Mouse (Mus musculus): ENCODE measurements at regions not wholly inside any gene's neighbourhood (a gene's known extent, or its start where the extent isn't known, plus 50 kb on each side); places are given as distances from the start of the nearest gene placed in this dataset.

- no peak for DNase-seq
These were observed 591.9 kb upstream of the Cdh6 start for GRCm38 (mm10) chr15:13765411-13765810.

- no peak for DNase-seq
These were observed 591.1 kb upstream of the Cdh6 start for GRCm38 (mm10) chr15:13764587-13764986.

GRCm38 (mm10) chr15:13746559-13746958 lies 573.1 kb upstream of the Cdh6 start:
- DNase-seq = no peak

GRCm38 (mm10) chr15:13706276-13706675 lies 532.8 kb upstream of the Cdh6 start:
- no peak for DNase-seq

GRCm38 (mm10) chr15:13705187-13705586 lies 531.7 kb upstream of the Cdh6 start:
- DNase-seq = no peak

GRCm38 (mm10) chr15:13668193-13668592 lies 494.7 kb upstream of the Cdh6 start:
- no peak for DNase-seq

- no peak for DNase-seq
These were observed 493.8 kb upstream of the Cdh6 start for GRCm38 (mm10) chr15:13667278-13667677.

- no peak for DNase-seq
These were observed 488.8 kb upstream of the Cdh6 start for GRCm38 (mm10) chr15:13662275-13662674.

GRCm38 (mm10) chr15:13655038-13655437 lies 481.6 kb upstream of the Cdh6 start:
- DNase-seq = no peak

GRCm38 (mm10) chr15:13635346-13635940 lies 462.0 kb upstream of the Cdh6 start:
- DNase-seq = no peak

- DNase-seq = peak in 1 of 2 experiments; percentile 4
These were observed 428.7 kb upstream of the Cdh6 start for GRCm38 (mm10) chr15:13602133-13602532.

GRCm38 (mm10) chr15:13597856-13598255 lies 424.4 kb upstream of the Cdh6 start:
- no peak for DNase-seq

- DNase-seq = no peak
These were observed 420.3 kb upstream of the Cdh6 start for GRCm38 (mm10) chr15:13593823-13594222.

GRCm38 (mm10) chr15:13590864-13591263 lies 417.4 kb upstream of the Cdh6 start:
- DNase-seq = no peak

- DNase-seq = no peak
These were observed 409.8 kb upstream of the Cdh6 start for GRCm38 (mm10) chr15:13583300-13583699.

- no peak for DNase-seq
These were observed 408.7 kb upstream of the Cdh6 start for GRCm38 (mm10) chr15:13582134-13582533.

GRCm38 (mm10) chr15:13573621-13574020 lies 400.1 kb upstream of the Cdh6 start:
- DNase-seq = no peak

GRCm38 (mm10) chr15:13560920-13561319 lies 387.4 kb upstream of the Cdh6 start:
- DNase-seq = no peak

- DNase-seq = no peak
These were observed 375.8 kb upstream of the Cdh6 start for GRCm38 (mm10) chr15:13549207-13549837.

- no peak for DNase-seq
These were observed 366.6 kb upstream of the Cdh6 start for GRCm38 (mm10) chr15:13540026-13540425.

GRCm38 (mm10) chr15:13534017-13534416 lies 360.5 kb upstream of the Cdh6 start:
- DNase-seq = no peak

GRCm38 (mm10) chr15:13529960-13530359 lies 356.5 kb upstream of the Cdh6 start:
- DNase-seq = no peak

- DNase-seq = no peak
These were observed 355.6 kb upstream of the Cdh6 start for GRCm38 (mm10) chr15:13529050-13529449.

Measured in kidney, adult 8-10 months (tissue).